Mouse (Mus musculus) common myeloid progenitor, adult 5-6 weeks (primary cell): Measurements from ENCODE around the gene Rem1. TPM values are rescaled to one million over a fixed set of nuclear protein-coding genes. Genes with fewer than 3 reads are reported as not detected.

Experiments used
- ATAC-seq: replicated peaks from 2 replicates; pipeline ENCODE4 v1.8.0; 2016; ENCODE audit warnings: low read depth, mild to moderate bottlenecking, moderate TSS enrichment, inconsistent platforms; ENCODE audit not compliant: poor library complexity, severe bottlenecking
- total RNA-seq: library from RNA; stranded (forward); fragments of 200-1000, 187-1606 nt; gene quantifications from 2 replicates; pipeline ENCODE4 v1.2.3, GENCODE M21; 2017

The Rem1 gene
- total RNA-seq, 1 experiment from 2014 or later = 0.50 TPM

GRCm38 (mm10) chr2:152671642-152671999 is 44.9 kb downstream of the Rem1 start:
- ATAC-seq = peak; percentile 78

GRCm38 (mm10) chr2:152672166-152672565 is 45.4 kb downstream of the Rem1 start:
- ATAC-seq = no peak

GRCm38 (mm10) chr2:152674148-152674547 is 47.4 kb downstream of the Rem1 start:
- no peak for ATAC-seq

- ATAC-seq = no peak
Measured at GRCm38 (mm10) chr2:152675252-152675791, 48.6 kb downstream of the Rem1 start.

GRCm38 (mm10) chr2:152678302-152678701 is 51.6 kb downstream of the Rem1 start:
- ATAC-seq = peak; percentile 64

GRCm38 (mm10) chr2:152678925-152679324 is 52.2 kb downstream of the Rem1 start:
- no peak for ATAC-seq

- ATAC-seq = no peak
Measured at GRCm38 (mm10) chr2:152679701-152680355, 53.1 kb downstream of the Rem1 start.

- no peak for ATAC-seq
Measured at GRCm38 (mm10) chr2:152683086-152683485, 56.3 kb downstream of the Rem1 start.

Other genes with a start within 250 kb of the Rem1 start
- 3.3 and 3.7 TPM in 2 replicates for gene Sox12, start 228.9 kb upstream of the Rem1 start, total RNA-seq
- 3.7 and 4.3 TPM in 2 replicates for gene Zcchc3, start 211.9 kb upstream of the Rem1 start, total RNA-seq
- not detected in 2 replicates for gene 6820408C15Rik, start 211.4 kb upstream of the Rem1 start, total RNA-seq
- gene Defb23, start 162.3 kb upstream of the Rem1 start, total RNA-seq = not detected in 2 replicates
- gene Defb20, start 149.9 kb upstream of the Rem1 start, total RNA-seq = not detected in 2 replicates
- not detected in 2 replicates for gene Defb22, start 136.8 kb upstream of the Rem1 start, total RNA-seq
- gene Defb26, start 115.3 kb upstream of the Rem1 start, total RNA-seq = not detected in 2 replicates
- gene Defb28, start 108.7 kb upstream of the Rem1 start, total RNA-seq = not detected in 2 replicates
- gene Defb29, start 86.9 kb upstream of the Rem1 start, total RNA-seq = not detected in 2 replicates
- gene Gm17416, start 57.6 kb upstream of the Rem1 start, total RNA-seq = not detected in 2 replicates
- not detected in 2 replicates for gene Defb21, start 54.2 kb upstream of the Rem1 start, total RNA-seq
- not detected in 2 replicates for gene Defb19, start 46.6 kb upstream of the Rem1 start, total RNA-seq
- gene Defb45, start 27.6 kb upstream of the Rem1 start, total RNA-seq = not detected in 2 replicates
- not detected in 2 replicates for gene Defb36, start 22.6 kb upstream of the Rem1 start, total RNA-seq
- not detected in 2 replicates for gene Defb25, start 3.9 kb upstream of the Rem1 start, total RNA-seq
- 68.2 and 70.3 TPM in 2 replicates for gene H13, start 42.5 kb downstream of the Rem1 start, total RNA-seq
- gene Mcts2, start 60.1 kb downstream of the Rem1 start, total RNA-seq = 3.8 and 10.0 TPM in 2 replicates
- 2.8 and 5.8 TPM in 2 replicates for gene Id1, start 109.3 kb downstream of the Rem1 start, total RNA-seq
- 2.7 and 3.7 TPM in 2 replicates for gene Cox4i2, start 127.2 kb downstream of the Rem1 start, total RNA-seq
- 8.4 and 11.8 TPM in 2 replicates for gene Bcl2l1, start 204.8 kb downstream of the Rem1 start, total RNA-seq
- 98.6 and 104 TPM in 2 replicates for gene Tpx2, start 221.0 kb downstream of the Rem1 start, total RNA-seq